Mouse (Mus musculus): Measurements from ENCODE around the gene Lhx4. TPM values are rescaled to one million over a fixed set of nuclear protein-coding genes. Genes with fewer than 3 reads are reported as not detected.

Gene Lhx4
- polyA plus RNA-seq, 1 experiment from 2014 or later: 0.12 TPM

DNA sequence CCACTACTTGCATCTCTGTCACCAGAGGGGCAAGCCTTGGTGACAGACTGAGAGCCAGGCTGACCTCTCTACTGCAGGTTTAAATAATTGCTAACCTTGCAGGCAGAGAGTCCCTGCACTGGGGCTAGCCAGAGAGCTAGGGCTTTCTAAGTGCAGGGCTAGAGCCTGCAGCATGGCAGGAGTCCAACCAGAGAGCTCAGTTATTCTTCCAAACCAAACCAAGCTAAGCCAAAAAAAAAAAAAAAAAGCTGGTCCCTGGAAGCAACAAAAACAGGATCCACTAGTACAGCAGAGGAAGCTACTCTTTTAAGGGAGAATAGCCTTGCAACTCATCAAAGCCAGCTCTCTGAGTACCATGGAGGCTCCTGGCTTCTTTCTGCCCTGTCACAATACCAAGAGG lies 50.6 kb downstream of the Lhx4 start:
- no peak overlapping the region for H3K9ac ChIP-seq (replicated peaks; ENCODE audit: low read depth, low read length)
- no peak overlapping the region for H3K4me3 ChIP-seq (ENCODE audit: low read depth, low read length)
- H3K4me2 ChIP-seq (replicated peaks; ENCODE audit: low read depth, low read length): no peak overlapping the region
- no peak overlapping the region for H3K27ac ChIP-seq (ENCODE audit: low read length)
- no peaks in the 10 kb centered on the region for H3K27me3 ChIP-seq (ENCODE audit: control insufficient read depth, insufficient read depth, low read length)
- H3K36me3 ChIP-seq (ENCODE audit: control insufficient read depth, insufficient read depth, low read length): no peaks in the 10 kb centered on the region
- no peak for ATAC-seq (ENCODE audit: insufficient number of reproducible peaks, insufficient read depth, low FRiP score, low read depth)
- no peaks in the 10 kb centered on the region for H3K9me3 ChIP-seq (ENCODE audit: control insufficient read depth, low read depth, low read length)
- no peaks in the 10 kb centered on the region for H3K4me1 ChIP-seq (ENCODE audit: control insufficient read depth, insufficient read depth, low read length)

DNA sequence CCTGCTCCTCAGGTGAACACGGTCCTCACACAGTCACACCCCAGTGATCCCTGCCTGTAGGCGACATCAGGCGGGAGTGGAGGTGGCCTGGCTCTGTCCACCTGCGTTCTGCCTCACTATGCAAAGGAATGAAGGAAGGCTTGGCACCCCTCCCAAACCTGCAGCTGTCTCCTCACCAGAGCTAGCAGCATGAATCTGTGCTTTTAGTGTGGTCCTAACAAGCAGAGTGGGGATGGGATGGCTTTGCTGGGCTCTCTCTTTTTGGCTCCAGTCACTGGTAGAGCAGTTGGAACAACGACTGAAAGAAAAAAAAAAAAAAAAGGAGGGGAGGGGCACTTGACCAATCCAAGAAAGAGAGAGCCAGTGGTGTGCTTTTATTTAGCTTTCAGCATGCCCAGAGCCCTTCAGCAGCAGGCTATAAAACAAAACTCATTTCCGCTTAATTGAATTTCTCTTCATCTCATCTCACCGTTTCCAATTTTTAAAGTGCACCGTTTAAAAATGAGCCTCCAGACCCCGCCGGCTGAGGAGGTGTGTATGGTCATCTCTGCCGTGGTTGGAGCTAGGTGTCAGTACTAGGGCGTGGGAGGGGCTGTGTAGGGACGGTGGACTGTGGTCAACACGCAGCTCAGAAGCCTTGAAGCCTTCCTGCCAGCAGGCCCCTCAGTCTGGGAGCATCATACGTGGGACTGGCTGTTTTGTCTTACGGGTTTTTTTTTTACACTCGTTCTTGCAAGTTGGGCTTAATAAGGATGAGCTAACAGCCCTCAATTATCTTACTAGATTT lies 52.9 kb downstream of the Lhx4 start:
- Histone ChIP-seq H3K9ac (replicated peaks; ENCODE audit: low read depth, low read length) (no peak overlapping the region), H3K9me3 (ENCODE audit: control insufficient read depth, low read depth, low read length) (no peaks in the 10 kb centered on the region), H3K4me2 (replicated peaks; ENCODE audit: low read depth, low read length) (no peak overlapping the region), H3K4me3 (ENCODE audit: low read depth, low read length) (no peak overlapping the region), H3K4me1 (ENCODE audit: control insufficient read depth, insufficient read depth, low read length) (no peaks in the 10 kb centered on the region), H3K27me3 (ENCODE audit: control insufficient read depth, insufficient read depth, low read length) (no peaks in the 10 kb centered on the region), H3K27ac (ENCODE audit: low read length) (no peak overlapping the region), H3K36me3 (ENCODE audit: control insufficient read depth, insufficient read depth, low read length) (no peaks in the 10 kb centered on the region)
- 66% methylated on average over 17 of the region's 17 CpGs for WGBS
- ATAC-seq (ENCODE audit: insufficient number of reproducible peaks, insufficient read depth, low FRiP score, low read depth): no peak

DNA sequence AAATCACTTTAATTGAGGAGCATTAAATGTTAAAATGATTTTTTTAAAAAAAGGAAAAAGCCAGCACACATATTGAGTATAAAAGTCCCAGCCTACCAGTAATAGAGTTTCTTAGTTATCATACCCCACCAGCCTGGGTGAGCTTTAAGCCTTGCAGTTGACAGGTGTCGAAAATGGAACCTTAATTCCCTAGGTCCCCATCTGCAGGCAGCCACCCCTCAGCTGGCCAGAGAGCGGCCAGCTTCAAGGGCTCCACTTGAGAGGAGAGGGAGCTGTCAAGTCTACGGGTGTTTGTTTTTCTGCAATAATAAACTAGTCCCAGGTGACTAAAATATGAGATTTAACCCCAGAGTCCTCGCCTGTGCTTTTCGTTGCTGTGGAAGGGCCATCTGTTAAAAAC lies 58.0 kb downstream of the Lhx4 start:
- no peaks in the 10 kb centered on the region for H3K36me3 ChIP-seq (ENCODE audit: control insufficient read depth, insufficient read depth, low read length)
- ATAC-seq (ENCODE audit: insufficient number of reproducible peaks, insufficient read depth, low FRiP score, low read depth): no peak
- WGBS: 36% methylated on average over 5 of the region's 5 CpGs
- no peaks in the 10 kb centered on the region for H3K9me3 ChIP-seq (ENCODE audit: control insufficient read depth, low read depth, low read length)
- H3K4me2 ChIP-seq (replicated peaks; ENCODE audit: low read depth, low read length): no peak overlapping the region
- H3K9ac ChIP-seq (replicated peaks; ENCODE audit: low read depth, low read length): no peak overlapping the region
- no peak overlapping the region for H3K27ac ChIP-seq (ENCODE audit: low read length)
- no peak overlapping the region for H3K4me3 ChIP-seq (ENCODE audit: low read depth, low read length)
- no peaks in the 10 kb centered on the region for H3K27me3 ChIP-seq (ENCODE audit: control insufficient read depth, insufficient read depth, low read length)
- H3K4me1 ChIP-seq (ENCODE audit: control insufficient read depth, insufficient read depth, low read length): no peaks in the 10 kb centered on the region

DNA sequence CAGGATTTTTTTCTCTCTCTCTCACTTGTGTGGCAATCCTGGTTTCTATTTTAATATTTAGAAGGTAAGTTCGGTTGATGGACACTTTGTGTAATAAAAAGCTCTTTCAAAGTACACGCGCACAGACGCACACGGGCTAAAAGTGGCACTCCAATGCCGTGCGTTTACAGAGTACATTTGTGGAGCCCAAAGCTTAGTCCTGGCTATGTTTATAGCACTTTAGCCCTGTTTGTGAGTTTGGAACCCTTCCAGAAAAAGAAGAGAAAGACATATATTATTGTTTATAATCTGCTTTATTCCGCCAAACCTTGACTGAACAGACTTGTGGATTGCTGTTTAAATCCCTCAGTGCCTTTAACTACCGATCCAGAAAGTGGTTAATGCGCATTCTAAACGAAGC lies 58.5 kb downstream of the Lhx4 start:
- H3K9ac ChIP-seq (replicated peaks; ENCODE audit: low read depth, low read length): no peak overlapping the region
- H3K36me3 ChIP-seq (ENCODE audit: control insufficient read depth, insufficient read depth, low read length): no peaks in the 10 kb centered on the region
- ATAC-seq (ENCODE audit: insufficient number of reproducible peaks, insufficient read depth, low FRiP score, low read depth): no peak
- H3K27ac ChIP-seq (ENCODE audit: low read length): no peak overlapping the region
- H3K4me2 ChIP-seq (replicated peaks; ENCODE audit: low read depth, low read length): no peak overlapping the region
- no peaks in the 10 kb centered on the region for H3K9me3 ChIP-seq (ENCODE audit: control insufficient read depth, low read depth, low read length)
- H3K27me3 ChIP-seq (ENCODE audit: control insufficient read depth, insufficient read depth, low read length): no peaks in the 10 kb centered on the region
- no peaks in the 10 kb centered on the region for H3K4me1 ChIP-seq (ENCODE audit: control insufficient read depth, insufficient read depth, low read length)
- H3K4me3 ChIP-seq (ENCODE audit: low read depth, low read length): no peak overlapping the region
- 48% methylated on average over 11 of the region's 11 CpGs for WGBS

DNA sequence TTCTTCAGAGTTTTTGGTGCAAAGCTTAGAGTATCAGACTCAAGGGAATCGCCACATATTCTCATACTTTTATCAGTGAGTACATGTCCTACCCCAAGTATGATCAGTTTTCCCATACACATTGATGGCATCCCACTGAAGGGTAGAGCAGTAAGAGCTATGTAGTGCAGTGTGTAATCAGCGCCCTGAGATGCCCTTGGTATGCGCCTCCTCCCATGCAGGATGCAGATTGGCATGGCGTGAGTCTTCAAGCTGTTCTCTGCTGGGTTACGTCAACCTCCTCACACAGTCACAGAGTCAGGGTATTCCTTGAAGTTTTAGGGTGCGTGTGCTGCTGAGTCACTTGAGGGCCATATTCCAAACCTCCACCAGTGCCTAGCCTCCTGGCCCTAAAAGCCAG lies 59.3 kb downstream of the Lhx4 start:
- no peak overlapping the region for H3K27ac ChIP-seq (ENCODE audit: low read length)
- H3K36me3 ChIP-seq (ENCODE audit: control insufficient read depth, insufficient read depth, low read length): no peaks in the 10 kb centered on the region
- H3K9ac ChIP-seq (replicated peaks; ENCODE audit: low read depth, low read length): no peak overlapping the region
- ATAC-seq (ENCODE audit: insufficient number of reproducible peaks, insufficient read depth, low FRiP score, low read depth): no peak
- no peaks in the 10 kb centered on the region for H3K4me1 ChIP-seq (ENCODE audit: control insufficient read depth, insufficient read depth, low read length)
- 89% methylated on average over 6 of the region's 6 CpGs for WGBS
- no peaks in the 10 kb centered on the region for H3K27me3 ChIP-seq (ENCODE audit: control insufficient read depth, insufficient read depth, low read length)
- no peak overlapping the region for H3K4me3 ChIP-seq (ENCODE audit: low read depth, low read length)
- no peaks in the 10 kb centered on the region for H3K9me3 ChIP-seq (ENCODE audit: control insufficient read depth, low read depth, low read length)
- no peak overlapping the region for H3K4me2 ChIP-seq (replicated peaks; ENCODE audit: low read depth, low read length)

DNA sequence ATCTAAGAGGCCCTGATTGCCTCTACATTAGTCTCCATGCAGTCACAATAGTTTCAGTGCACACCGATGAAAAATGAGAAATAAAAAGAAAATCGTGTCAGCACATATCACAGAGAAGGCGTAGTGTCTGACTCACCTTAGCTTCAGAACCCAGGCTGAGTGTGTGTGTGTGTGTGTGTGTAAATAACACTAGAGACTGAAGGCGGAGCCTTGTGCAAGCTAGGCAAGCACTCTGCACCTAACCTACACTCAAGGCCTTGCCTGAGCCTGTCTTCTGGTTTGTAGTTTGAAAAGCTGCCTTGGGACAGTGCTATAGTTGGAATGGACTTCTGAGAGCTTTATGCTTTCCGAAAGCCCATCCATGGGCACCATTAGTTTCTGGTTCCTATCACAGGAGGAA lies 61.9 kb downstream of the Lhx4 start:
- ATAC-seq (ENCODE audit: insufficient number of reproducible peaks, insufficient read depth, low FRiP score, low read depth): no peak
- no peaks in the 10 kb centered on the region for H3K36me3 ChIP-seq (ENCODE audit: control insufficient read depth, insufficient read depth, low read length)
- no peaks in the 10 kb centered on the region for H3K27me3 ChIP-seq (ENCODE audit: control insufficient read depth, insufficient read depth, low read length)
- WGBS: 86% methylated on average over 5 of the region's 5 CpGs
- H3K27ac ChIP-seq (ENCODE audit: low read length): no peak overlapping the region
- no peak overlapping the region for H3K4me2 ChIP-seq (replicated peaks; ENCODE audit: low read depth, low read length)
- no peak overlapping the region for H3K4me3 ChIP-seq (ENCODE audit: low read depth, low read length)
- H3K9me3 ChIP-seq (ENCODE audit: control insufficient read depth, low read depth, low read length): no peaks in the 10 kb centered on the region
- H3K9ac ChIP-seq (replicated peaks; ENCODE audit: low read depth, low read length): no peak overlapping the region
- H3K4me1 ChIP-seq (ENCODE audit: control insufficient read depth, insufficient read depth, low read length): no peaks in the 10 kb centered on the region

DNA sequence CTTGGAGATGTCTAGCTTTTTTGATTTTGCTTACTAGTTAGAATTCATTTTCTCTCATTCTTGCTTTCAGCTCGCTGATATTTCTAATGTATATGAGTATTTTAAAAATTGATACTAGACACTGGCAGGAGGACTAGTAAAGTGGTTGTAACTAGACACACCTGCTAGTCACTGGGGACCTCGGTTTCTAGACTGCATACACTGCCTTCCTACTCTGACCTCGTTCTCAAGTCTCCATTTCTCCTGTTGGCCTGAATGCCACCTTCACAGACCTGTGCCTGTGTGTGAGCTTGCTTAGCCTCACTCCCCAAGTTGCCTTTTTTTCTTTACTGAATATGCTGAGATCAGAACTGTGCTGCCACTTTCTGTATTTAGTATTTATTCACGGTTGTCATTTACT lies 62.3 kb downstream of the Lhx4 start:
- Histone ChIP-seq H3K9ac (replicated peaks; ENCODE audit: low read depth, low read length) (no peak overlapping the region), H3K4me3 (ENCODE audit: low read depth, low read length) (no peak overlapping the region), H3K9me3 (ENCODE audit: control insufficient read depth, low read depth, low read length) (no peaks in the 10 kb centered on the region), H3K27me3 (ENCODE audit: control insufficient read depth, insufficient read depth, low read length) (no peaks in the 10 kb centered on the region), H3K4me2 (replicated peaks; ENCODE audit: low read depth, low read length) (no peak overlapping the region), H3K4me1 (ENCODE audit: control insufficient read depth, insufficient read depth, low read length) (no peaks in the 10 kb centered on the region), H3K36me3 (ENCODE audit: control insufficient read depth, insufficient read depth, low read length) (no peaks in the 10 kb centered on the region), H3K27ac (ENCODE audit: low read length) (no peak overlapping the region)
- 86% methylated on average over 4 of the region's 4 CpGs for WGBS
- ATAC-seq (ENCODE audit: insufficient number of reproducible peaks, insufficient read depth, low FRiP score, low read depth): no peak

DNA sequence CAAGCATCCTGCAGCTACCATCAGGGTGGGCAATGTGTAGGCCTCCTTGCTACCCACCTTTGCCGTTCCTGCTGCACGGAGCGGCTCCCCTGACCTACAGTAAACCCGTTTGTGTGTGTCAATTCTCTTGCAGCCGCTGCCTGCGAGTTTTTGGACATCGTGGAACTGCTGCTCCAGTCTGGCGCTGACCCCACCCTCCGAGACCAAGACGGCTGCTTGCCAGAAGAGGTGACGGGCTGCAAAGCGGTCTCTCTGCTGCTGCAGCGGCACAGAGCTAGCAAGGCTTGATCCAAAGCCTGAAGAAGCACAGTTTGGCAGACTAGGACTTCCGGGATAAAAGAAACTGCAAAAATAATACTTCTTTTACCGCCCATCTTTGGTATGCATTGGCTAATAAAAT lies 64.7 kb downstream of the Lhx4 start:
- 77% methylated on average over 15 of the region's 15 CpGs for WGBS
- H3K9me3 ChIP-seq (ENCODE audit: control insufficient read depth, low read depth, low read length): no peaks in the 10 kb centered on the region
- no peak overlapping the region for H3K9ac ChIP-seq (replicated peaks; ENCODE audit: low read depth, low read length)
- no peaks in the 10 kb centered on the region for H3K4me1 ChIP-seq (ENCODE audit: control insufficient read depth, insufficient read depth, low read length)
- no peak overlapping the region for H3K4me3 ChIP-seq (ENCODE audit: low read depth, low read length)
- no peak for ATAC-seq (ENCODE audit: insufficient number of reproducible peaks, insufficient read depth, low FRiP score, low read depth)
- H3K36me3 ChIP-seq (ENCODE audit: control insufficient read depth, insufficient read depth, low read length): no peaks in the 10 kb centered on the region
- no peak overlapping the region for H3K27ac ChIP-seq (ENCODE audit: low read length)
- H3K4me2 ChIP-seq (replicated peaks; ENCODE audit: low read depth, low read length): no peak overlapping the region
- H3K27me3 ChIP-seq (ENCODE audit: control insufficient read depth, insufficient read depth, low read length): no peaks in the 10 kb centered on the region
